Mouse (Mus musculus): ENCODE data around the gene Akt1.

Gene Akt1

DNA sequence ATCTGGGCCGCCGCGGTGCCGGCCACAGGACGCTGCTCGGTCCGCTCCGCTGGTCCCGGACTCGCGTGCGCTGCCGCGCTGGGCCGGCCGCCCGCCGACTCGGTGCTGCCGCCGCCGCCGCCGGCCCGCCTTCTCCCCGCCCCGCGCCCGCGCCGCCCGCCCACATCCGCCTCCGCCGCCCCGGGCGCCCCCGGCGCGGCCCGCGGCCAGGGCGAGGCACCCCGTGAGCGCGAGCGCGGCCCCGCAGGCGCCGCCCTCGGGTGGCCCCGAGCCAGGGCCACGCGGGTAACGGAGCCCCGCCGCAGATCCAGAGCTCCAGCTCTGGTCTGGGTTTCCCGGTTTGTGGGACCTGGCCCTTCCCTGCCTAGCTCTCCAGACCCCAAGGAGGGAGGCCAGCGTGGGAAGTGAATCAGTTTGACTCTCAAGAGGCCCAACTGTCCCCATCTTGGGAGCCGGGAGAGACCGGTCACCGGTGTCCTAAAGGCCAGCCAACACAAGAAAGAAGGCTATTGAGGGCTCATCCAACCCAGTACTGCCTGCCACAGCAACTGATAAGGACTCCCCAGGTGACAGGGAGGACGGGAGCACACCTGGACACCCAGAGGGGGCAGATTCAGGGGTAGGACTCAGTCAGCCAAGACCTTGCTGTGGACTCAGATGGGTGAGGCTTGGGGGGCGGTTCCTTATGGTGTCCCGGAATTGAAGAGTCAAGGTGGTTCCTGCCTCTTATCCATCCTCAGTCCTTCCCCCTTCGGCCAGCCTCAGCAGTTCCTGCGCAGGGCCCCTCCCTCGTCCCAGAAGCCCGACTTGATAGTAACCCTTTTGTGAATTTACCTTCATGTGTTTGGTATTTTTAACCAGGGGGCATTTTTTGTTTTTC is at the start of gene Akt1:
Akt1 (minus strand) TSS at position 753 of the 880 bp plus-strand sequence.
- DNase-seq: peak; percentile 69

DNA sequence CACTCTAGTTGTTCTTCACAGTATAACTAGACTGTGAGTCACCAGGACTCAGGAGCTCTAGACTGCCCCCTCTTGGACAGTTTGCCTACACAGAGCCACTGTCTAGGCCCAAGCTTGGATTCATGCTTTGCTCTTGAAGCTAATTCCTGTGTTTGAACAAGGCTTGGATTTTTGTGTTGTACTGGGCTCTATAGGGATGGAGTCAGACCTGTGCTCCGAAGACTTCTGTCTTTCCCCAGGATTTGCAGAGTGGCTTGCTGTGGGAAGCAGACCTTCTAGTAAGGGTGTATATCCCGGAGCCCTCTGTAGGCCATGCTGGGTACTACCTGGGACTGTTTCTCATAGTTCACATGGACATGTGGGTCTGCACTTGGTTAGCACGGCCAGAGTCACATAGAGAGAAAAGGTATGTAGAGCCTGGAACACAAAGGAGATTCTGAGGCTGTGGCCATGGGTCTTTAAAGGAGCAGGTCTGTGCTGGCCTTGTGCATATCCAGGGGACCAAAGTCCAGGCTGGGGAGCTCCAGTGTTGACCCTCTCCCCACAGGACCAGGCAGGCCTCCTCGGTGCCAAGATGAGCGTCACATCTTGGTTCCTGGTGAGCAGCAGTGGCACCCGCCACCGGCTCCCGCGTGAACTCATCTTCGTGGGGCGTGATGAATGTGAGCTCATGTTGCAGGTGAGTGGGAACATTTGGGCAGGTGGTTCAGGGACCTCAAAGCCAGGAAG is 49.6 kb upstream of the Akt1 start:
- peak; percentile 80 for DNase-seq

DNA sequence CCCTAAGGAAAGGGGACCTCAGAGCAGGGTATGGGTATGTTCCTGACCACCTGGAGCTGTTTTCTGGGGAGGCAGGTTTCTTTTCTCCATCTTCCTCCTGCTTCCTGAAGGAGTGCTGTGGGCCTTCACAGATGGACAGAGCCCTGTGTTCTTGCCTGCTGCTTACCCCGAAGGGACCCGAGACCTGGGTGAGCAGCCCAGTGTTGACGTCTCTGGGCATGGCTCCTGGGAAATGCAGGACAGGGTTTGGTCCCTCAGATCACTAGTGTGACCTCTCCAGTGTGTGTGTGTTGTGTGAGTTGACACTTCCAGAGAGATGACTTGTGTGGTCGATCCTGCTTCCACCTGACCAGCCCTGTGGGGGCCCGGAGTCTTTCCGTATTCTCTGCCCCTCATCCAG is 48.8 kb upstream of the Akt1 start:
- DNase-seq: no peak

DNA sequence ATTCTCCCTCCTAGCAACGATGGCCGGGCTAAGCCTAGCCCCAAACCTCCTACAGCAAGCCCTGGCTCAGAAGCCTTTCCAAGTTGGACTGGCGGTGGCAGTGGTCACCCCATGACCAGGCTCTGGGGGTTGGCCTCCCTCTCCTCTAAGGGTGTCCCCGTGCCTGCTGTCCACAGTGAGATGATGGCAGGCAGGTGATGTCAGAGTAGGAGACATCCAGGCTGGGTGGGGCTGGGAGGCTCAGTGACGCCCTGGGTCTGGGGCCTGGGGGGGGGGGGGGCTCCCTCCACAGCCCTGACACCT is 48.3 kb upstream of the Akt1 start:
- DNase-seq: no peak

DNA sequence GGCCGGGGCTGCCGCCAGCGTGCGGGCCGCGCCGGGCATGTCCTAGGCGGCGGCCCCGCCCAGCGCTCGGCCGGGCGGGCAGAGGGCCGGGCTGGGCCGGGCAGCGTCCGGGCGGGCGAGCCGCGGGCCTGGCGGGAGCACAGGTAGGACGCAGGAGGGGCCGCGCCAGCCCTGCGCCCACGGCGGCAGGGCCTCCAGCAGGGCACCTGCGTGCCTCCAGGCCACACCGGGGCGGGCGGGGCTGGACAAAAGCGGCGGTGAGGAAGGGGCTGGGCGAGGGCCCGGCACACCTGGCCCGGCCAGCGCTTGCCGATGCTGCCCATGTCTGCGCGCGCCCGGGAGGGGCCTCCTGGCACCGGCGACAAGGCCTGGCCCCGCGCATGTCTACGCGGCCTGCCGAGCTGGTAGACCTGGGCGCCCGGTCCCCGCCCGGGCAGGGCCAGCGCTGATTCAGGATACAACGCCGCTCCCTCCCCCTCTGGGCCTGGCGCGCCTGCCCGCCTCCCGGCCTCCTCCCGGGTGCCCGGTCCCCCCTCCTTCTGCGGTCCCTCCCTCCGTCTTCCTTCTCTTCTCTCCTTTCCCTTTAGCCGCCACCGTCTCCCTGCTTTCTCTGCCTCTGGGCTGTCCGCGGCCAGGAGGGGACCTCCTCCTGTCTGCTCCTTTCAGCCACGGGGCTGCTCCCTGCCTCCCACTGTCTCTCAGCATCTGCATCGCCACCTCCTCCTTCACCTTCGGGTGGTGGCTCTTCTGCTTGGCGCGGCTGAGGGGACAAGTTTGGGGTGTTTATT is 47.8 kb upstream of the Akt1 start:
- peak; percentile 33 for DNase-seq

DNA sequence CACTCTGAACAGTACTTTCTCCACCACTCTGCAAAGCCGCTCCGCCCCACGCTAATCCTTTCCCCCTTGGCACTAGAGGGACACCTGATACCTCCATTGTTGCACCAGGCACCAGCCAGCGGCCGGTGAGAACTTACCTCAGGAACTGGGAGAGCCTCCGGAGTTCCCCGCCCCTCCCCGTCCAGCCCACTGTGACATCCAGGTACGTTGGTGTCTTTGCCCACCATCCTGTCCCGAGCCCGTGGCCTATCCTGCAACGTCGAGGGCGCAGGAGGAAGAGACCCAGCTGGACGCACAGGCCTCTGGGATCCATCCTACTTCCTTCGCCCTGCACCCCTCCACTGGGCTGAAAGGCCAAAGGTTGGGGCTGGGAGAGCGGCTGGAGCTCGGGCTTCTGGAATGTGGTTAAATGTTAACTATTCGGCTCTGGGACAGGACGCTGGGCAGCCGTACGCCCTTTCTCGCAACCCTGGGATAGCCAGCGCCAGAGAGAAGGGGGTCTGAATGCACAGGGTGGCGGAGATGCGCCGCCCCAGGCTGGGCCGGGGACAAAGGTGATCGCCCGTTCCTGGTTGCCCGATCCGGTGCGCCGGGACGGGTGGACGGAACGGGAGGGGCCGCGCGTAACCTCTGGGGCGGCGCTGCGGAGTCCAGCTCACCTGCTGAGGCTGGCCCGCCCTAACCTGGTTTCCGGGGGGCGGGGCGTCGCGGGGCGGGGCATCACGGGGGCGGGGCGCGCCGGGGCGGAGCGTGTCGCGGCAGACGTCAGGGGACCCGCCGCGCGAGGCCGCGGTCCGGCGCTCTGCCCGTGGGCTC is 46.9 kb upstream of the Akt1 start:
- DNase-seq: peak; percentile 66

DNA sequence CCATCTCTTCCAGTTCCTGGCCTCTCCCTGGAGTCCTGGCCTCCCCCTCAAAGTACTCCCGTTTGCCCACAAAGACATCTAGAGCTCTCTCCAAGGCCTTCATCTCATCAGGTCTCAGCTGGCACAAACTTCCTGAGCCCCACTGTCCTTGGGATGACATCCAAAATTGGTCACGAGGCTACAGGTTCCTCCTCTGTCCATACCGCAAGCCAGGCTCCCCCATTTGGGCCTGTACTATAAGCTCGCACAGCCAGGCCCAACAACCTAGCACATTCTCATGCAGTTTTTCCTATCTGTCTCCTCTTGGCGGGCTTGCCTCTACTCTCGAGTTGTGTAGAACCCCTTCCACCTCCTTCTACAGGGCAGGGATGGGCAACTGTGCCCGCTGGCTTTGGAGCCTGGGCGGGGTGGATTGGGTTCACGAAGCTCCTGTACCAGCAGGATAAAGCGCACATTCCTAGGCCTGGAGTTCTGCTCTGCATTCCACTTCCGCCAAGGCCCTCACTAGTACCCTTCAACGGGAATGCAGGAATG is 46.3 kb upstream of the Akt1 start:
- DNase-seq: no peak

DNA sequence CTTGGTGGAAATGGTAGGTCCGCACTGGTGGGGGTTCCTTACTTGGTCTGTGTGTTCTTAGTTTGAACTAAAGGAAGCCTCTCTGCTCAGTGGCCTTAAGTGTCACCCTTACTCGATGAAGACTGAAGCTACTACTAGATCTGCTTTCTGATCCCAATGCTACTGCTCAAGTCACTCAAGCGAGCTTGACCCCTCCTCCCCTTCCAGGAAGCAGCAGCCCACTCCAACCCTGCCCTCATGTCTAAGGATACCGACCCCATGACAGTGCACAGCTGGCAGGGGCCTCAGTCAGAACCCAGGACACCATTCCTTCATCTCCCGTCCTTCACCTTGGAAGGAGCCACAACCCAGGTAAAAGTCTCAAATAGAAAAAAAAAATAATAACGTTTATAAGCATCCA is 45.5 kb upstream of the Akt1 start, which contains the start of gene Cep170b:
Cep170b (plus strand) TSS at position 240 of the 400 bp plus-strand sequence.
- DNase-seq: no peak

DNA sequence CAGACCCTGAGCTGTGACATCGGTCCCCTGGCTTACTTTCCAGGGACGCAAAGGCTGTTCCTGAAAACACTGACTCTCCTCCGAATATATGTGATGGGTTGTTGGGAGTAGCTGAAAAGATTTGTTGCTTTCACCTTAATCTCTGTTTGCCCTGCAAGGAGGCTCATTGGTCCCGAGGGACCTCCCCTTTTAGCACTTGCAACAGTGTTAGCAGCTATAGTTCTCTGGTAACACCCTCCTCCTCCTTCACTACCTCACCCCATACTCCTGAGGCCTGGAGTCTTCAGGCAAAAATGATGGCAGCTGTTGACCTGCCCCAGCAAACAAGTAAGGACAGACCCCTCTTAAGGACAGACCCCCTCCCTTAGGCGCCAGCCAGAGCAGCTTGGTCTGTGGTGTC is 44.3 kb upstream of the Akt1 start:
- DNase-seq: no peak

DNA sequence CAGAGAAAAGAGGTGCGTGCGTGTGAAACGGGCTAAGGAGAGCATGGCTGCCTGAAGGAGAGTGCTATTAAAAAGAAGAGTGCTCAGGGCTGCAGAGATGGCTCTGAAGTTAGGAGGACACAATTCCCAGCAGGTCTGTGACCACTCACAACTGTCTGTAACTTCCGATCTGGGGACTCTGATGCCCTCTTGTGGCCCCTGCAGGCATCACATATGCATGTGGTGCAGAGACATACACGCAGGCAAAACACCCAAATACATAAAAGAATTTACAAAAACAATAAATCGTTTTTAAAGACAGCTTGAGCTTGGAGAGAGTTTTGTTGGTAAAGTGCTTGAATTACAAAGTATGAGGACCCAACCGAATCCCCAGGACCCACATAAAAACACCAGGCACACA is 42.5 kb upstream of the Akt1 start:
- DNase-seq: peak; percentile 74

DNA sequence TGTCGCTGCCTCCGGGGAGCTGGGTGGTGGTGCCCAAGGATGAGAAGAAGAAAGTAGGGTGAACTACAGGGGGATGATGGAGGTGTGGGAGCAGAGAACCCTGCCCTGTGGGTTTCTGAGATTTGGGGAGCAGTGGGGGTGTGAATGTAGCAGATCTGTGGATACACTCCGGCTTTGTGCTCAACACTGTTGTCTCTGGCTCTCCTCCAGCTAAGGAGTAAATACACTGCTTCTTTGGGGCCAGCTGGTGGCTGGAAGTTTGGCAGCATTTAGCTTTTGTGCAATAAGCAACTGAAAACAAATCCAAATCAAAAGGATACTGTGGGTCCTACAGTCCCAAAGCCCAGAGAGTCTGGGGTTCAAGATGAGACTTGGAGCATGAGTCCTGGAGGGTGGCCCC is 39.3 kb upstream of the Akt1 start:
- DNase-seq: no peak

DNA sequence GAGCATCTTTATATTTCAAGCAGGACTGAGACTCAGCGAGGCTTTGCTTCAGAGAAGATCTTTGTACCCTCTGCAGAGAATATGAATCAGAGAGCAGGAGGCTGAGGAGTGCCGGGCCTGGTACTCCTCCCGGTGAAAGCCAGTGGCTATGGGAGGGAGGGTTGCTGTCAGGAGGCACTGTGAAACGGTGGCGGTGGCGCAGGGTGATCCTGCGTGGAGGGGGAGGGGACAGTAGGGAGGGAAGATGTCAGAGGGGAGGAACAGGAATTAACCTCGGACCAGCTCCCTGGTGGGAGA is 32.8 kb upstream of the Akt1 start:
- DNase-seq: no peak

DNA sequence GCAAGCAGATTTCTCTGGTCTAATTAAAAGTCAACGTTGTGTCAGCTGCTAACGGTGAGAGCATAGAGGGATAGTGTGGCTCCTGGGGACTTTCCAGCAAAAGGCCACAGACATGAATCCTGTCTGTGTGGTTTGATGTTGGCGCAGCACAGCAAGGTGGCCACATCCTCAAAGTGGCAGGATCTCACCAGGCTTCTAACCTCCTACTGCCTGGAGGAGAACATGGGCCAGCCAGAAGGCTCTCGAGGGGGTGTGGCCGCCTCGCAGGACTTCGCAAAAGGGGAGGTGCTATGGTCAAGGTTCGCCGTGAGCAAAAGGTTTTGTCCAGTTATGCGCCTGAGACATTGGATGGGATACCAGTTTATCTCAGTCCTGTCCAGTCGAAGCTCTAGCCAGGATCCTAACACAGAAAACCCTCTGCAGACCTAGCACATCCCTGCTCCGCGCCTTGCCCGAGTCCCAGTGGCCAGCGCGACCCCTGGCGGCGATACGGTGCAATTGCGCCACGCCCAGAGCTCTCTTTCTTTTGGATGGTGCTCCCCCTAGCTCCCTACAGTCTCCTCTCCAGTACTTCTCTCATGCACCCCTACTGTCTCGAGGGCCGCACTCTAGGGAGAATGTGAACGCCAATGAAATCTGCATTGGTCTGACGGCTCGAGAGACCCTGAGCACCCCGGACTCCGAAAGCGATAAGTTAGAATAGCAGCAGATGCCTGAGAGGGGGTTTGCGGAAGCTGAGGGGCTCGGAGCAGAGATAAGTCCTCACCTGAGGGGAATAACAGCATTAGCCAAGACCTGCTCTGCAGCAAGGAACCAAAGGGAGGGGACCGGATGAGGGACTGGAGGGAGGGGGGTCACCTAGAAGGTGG is 32.3 kb upstream of the Akt1 start:
- DNase-seq: peak; percentile 90

DNA sequence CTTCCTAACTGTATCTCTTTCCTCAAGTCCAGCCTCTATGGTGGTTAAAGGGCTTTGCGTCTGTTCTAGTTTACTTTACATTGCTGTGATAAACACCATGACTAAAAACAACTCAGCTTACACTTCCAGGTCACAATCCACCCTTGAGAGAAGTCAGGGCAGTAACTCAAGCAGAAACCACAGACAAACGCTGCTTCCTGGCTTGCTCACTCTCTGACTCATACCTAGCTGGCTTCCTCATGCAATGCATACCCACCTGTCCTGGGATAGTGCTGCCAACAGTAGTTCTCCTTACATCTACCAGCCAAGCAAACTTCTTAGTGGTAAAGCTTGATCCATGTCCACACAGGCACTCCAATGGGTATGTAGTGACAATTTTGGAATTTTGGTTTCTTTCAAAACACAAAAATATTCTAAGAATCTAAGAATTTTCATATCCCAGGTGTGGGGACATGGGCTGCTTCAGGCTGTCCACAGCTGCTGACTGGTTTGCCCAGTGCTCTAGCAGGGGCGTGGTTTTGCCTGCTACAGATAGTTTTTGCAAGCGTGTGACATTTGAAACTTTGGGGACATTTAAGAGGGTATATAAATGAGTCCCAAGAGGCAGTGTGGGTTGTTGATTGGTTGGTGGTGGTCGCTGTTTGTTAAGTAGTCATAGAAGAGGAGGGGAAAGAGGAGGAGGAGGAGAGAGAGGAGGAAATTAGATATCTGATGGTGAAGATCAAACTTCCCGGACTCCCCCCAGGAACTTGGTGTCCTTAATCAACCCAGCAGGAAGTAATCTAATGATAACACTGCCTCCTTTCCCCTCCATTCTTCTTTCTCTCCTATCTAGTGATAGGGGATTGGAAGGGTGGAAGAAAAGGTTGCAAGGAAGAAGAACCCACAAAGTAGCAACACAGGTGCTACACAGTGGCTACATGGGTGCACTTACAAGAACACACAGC is 28.0 kb upstream of the Akt1 start:
- DNase-seq: no peak

DNA sequence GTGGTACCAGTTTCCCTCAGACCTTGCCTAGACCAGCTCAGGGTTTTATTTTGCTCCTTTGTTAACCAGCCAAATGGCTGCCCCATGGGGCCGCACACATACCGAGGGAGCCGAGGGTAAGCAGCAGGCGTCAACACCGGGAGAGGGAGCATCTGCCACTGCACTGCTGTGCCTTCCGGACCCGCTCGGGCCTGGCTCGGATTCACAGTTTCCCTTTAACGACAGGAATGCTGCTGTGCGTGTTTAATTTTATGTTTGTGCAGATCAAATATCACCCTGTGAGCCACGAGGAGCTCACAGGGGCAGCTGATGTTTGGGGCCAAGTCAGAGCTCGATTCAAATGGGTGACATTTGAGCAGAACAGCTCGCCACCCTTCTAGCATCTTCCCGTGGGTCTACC is 25.8 kb upstream of the Akt1 start:
- no peak for DNase-seq

DNA sequence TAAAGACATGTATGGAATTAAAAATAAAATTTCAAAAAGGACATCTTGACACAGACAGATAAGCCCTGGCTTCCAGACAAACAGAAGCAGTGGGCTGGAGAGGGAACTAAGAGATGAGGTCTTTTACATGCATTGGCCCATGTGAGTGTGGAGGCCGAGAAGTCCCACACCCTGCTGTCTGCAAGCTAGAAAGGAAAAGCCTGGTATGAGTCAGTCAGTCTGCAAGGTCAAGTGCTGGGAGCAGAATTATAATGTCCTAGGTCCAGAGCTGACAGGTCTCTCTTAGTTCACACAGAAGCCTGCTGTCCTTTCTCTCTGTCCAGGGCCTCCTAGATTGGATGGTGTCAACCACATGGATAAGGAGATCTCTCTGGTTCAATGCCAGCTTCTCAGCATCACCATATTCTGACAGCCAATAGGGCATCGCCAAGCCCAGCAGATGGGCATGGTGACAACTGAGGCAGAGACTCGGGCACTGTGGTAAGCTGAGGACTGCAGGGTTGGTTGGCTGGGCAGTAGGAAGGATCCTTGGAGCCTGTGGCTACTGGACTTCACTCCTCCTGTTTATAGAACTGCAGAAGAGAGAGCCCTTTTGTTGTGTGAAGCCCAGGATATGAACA is 22.2 kb upstream of the Akt1 start:
- no peak for DNase-seq

DNA sequence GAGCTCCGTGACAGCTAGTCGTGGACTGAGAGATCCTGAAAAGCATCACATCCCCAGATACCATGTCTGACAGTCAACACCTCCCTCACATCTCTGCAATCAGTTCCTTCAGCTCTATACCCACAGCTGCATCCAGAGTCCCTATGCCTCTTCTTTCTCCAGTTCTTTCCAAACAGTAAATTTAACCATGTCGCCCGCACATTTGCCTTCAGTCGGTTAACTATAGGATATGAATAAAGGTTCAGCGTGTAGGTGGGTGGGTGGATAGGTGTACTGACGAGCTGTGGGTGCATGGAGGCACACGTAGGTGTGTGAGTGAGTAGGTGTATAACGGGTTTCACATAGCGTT is 19.4 kb upstream of the Akt1 start:
- no peak for DNase-seq

DNA sequence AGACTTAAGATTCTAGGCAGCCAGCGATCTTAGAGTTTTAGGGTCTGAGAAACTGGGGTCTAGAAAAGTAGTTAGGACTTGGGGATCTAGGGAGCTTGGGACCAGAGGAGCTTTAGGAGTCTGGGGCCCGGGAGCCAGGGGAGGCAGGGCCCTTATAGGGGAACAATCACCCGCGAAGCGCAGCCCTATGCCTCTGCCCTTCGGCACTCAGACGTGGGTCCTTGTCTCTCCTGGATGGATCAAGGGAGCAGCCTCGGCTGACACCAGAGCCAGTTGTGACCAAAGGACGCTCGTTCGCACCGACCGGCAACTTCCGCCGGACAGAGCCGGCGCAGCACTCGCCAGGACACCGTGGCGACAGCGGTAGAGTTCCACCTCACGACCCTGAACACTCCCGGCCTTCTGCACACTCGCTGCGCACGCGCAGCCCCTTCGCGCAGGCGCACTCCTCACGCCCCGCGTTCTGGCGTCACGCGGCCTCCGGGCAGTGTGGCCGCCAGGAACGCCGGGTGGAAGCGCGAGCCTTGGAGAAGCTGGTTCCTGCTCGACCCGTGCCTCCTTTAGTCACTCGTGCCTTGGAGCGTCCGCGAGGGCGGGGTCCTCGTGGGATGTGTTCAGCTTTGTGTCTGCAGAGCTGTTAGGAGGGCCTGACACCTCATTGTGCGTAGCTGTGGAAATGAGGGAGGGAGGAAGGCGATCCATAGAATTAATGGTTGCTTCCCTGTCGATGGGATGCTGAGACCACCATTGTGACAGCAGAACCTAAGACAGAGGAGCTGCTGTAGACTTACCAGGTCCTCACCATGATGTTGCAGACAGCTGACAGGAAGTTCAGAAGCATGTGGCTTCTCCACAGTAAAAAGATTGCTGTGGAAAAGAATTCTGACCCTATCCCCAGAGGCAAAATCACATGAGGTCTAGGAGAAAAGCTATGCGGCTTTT is 18.8 kb upstream of the Akt1 start:
- DNase-seq: peak; percentile 95

DNA sequence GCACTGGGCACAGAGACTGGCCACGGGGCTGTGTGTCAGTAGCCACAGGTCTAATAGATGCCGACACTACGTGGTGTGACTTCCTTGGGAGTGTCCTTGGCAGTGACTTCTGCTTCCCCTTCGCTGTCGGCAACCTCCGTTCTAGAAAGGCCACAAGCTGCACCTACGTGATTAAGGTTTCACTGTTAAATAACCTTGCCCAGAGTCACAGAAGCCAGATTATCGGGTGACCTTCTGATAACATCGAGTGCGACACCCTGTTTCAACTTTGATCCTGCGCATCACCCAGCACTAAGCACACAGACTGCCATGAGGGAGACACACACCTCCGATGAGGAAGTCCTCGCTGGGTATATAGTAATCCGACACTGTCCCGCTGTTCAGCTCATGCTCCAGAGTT is 13.8 kb upstream of the Akt1 start:
- DNase-seq: no peak

Data from thymus, postnatal 14 days (tissue).